Mouse (Mus musculus): ENCODE data around the gene Ldlrap1. TPM values are rescaled to one million over a fixed set of nuclear protein-coding genes. Genes with fewer than 3 reads are reported as not detected.

Ldlrap1 gene
- polyA plus RNA-seq, 1 experiment = 1.7 TPM

GRCm38 (mm10) chr4:134724974-134725373 is 42.9 kb downstream of the Ldlrap1 start:
- H3K4me3 ChIP-seq (ENCODE audit: control insufficient read depth, low read depth, low read length) = no peak overlapping the region
- H3K36me3 ChIP-seq (ENCODE audit: control insufficient read depth, insufficient read depth, low read length) = no peaks in the 10 kb centered on the region
- no peaks in the 10 kb centered on the region for H3K27me3 ChIP-seq (ENCODE audit: control insufficient read depth, insufficient read depth, low read length)
- no peaks in the 10 kb centered on the region; the same call in 1 of the 2 replicates for H3K4me1 ChIP-seq (ENCODE audit: control insufficient read depth, insufficient read depth, low read length)
- H3K27ac ChIP-seq (ENCODE audit: control insufficient read depth, insufficient read depth, low read depth, low read length) = no peak overlapping the region
- no peak for TF ChIP-seq CTCF (IDR thresholded peaks at IDR 0.05; ENCODE audit: control insufficient read depth, insufficient read depth, insufficient replicate concordance, low read depth, low read length)
- no peak for TF ChIP-seq POLR2A (IDR thresholded peaks at IDR 0.05; ENCODE audit: control insufficient read depth, low read depth, low read length)

DNA sequence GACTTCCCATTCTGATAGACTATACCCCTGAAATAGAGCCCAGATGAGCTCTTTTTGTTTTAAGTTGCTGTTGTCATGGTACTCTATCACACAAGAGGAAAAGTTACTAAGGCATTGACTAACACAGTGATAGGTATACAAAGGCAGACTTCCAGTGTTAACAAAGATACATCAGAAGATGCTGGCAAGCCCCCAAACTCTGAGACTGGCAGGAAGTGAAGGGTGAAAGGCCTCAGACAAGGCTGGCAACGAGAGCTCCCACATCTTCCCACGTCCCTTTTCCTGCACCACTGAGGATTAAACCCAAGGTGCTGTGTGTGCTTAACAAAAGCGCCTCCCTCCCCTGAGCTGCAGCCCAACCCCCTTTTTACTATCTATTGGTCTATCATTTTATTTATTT is 44.6 kb downstream of the Ldlrap1 start:
- no peak overlapping the region for H3K4me3 ChIP-seq (ENCODE audit: control insufficient read depth, low read depth, low read length)
- TF ChIP-seq CTCF (IDR thresholded peaks at IDR 0.05; ENCODE audit: control insufficient read depth, insufficient read depth, insufficient replicate concordance, low read depth, low read length) = no peak
- TF ChIP-seq POLR2A (IDR thresholded peaks at IDR 0.05; ENCODE audit: control insufficient read depth, low read depth, low read length) = no peak
- no peaks in the 10 kb centered on the region; the same call in 1 of the 2 replicates for H3K4me1 ChIP-seq (ENCODE audit: control insufficient read depth, insufficient read depth, low read length)
- no peaks in the 10 kb centered on the region for H3K27me3 ChIP-seq (ENCODE audit: control insufficient read depth, insufficient read depth, low read length)
- H3K36me3 ChIP-seq (ENCODE audit: control insufficient read depth, insufficient read depth, low read length) = no peaks in the 10 kb centered on the region
- H3K27ac ChIP-seq (ENCODE audit: control insufficient read depth, insufficient read depth, low read depth, low read length) = no peak overlapping the region

GRCm38 (mm10) chr4:134721076-134721475 is 46.7 kb downstream of the Ldlrap1 start:
- no peak overlapping the region for H3K27ac ChIP-seq (ENCODE audit: control insufficient read depth, insufficient read depth, low read depth, low read length)
- no peaks in the 10 kb centered on the region; the same call in 1 of the 2 replicates for H3K4me1 ChIP-seq (ENCODE audit: control insufficient read depth, insufficient read depth, low read length)
- H3K4me3 ChIP-seq (ENCODE audit: control insufficient read depth, low read depth, low read length) = no peak overlapping the region
- H3K36me3 ChIP-seq (ENCODE audit: control insufficient read depth, insufficient read depth, low read length) = no peaks in the 10 kb centered on the region
- TF ChIP-seq POLR2A (IDR thresholded peaks at IDR 0.05; ENCODE audit: control insufficient read depth, low read depth, low read length) (no peak), CTCF (IDR thresholded peaks at IDR 0.05; ENCODE audit: control insufficient read depth, insufficient read depth, insufficient replicate concordance, low read depth, low read length) (no peak)
- H3K27me3 ChIP-seq (ENCODE audit: control insufficient read depth, insufficient read depth, low read length) = no peaks in the 10 kb centered on the region

DNA sequence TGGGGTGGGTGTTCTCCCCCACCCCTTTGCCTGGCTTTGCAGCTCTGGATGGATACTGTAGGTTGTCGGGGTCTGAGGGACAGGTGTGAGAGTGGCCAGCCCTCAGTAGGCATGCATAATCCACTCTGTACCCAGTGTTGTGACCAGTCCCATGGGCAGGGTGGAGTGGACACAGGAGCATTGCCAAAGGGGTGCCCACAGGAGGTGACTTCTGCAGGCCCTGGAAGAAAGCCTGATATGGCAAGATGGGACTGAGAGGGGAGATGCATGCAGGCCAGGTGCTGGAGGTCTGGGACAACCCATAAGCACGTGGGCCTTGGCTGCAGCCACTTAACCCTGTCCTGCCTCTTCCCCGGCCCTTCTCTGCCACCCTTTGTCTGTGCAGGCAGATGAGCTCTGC is 47.5 kb downstream of the Ldlrap1 start:
- no peaks in the 10 kb centered on the region; the same call in 1 of the 2 replicates for H3K4me1 ChIP-seq (ENCODE audit: control insufficient read depth, insufficient read depth, low read length)
- H3K4me3 ChIP-seq (ENCODE audit: control insufficient read depth, low read depth, low read length) = no peak overlapping the region
- H3K27ac ChIP-seq (ENCODE audit: control insufficient read depth, insufficient read depth, low read depth, low read length) = no peak overlapping the region
- H3K36me3 ChIP-seq (ENCODE audit: control insufficient read depth, insufficient read depth, low read length) = no peaks in the 10 kb centered on the region
- TF ChIP-seq POLR2A (IDR thresholded peaks at IDR 0.05; ENCODE audit: control insufficient read depth, low read depth, low read length) = no peak
- TF ChIP-seq CTCF (IDR thresholded peaks at IDR 0.05; ENCODE audit: control insufficient read depth, insufficient read depth, insufficient replicate concordance, low read depth, low read length) = no peak
- H3K27me3 ChIP-seq (ENCODE audit: control insufficient read depth, insufficient read depth, low read length) = no peaks in the 10 kb centered on the region

DNA sequence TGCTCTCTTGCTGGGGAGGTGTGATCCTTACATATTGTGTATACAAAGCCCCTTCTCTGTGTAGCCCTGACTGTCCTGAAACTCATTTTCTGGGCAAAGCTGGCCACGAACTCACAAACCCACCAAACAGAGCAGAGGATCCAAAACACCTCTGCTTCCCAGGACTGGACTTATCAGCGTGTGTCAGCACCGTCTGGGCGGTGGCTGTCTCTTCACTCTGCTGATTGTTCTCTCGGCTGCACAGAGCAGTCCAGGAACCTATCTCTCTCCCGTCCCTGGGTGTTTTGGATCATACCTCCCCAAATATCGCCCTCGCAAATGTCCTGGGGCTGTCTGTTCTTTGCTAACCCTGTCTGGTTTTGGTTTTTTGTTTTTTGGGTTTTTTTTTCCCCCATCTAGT is 48.3 kb downstream of the Ldlrap1 start:
- no peak overlapping the region for H3K27ac ChIP-seq (ENCODE audit: control insufficient read depth, insufficient read depth, low read depth, low read length)
- no peaks in the 10 kb centered on the region for H3K27me3 ChIP-seq (ENCODE audit: control insufficient read depth, insufficient read depth, low read length)
- TF ChIP-seq POLR2A (IDR thresholded peaks at IDR 0.05; ENCODE audit: control insufficient read depth, low read depth, low read length) = no peak
- no peak for TF ChIP-seq CTCF (IDR thresholded peaks at IDR 0.05; ENCODE audit: control insufficient read depth, insufficient read depth, insufficient replicate concordance, low read depth, low read length)
- H3K4me3 ChIP-seq (ENCODE audit: control insufficient read depth, low read depth, low read length) = no peak overlapping the region
- no peaks in the 10 kb centered on the region for H3K36me3 ChIP-seq (ENCODE audit: control insufficient read depth, insufficient read depth, low read length)
- H3K4me1 ChIP-seq (ENCODE audit: control insufficient read depth, insufficient read depth, low read length) = no peaks in the 10 kb centered on the region

GRCm38 (mm10) chr4:134713937-134714336 is 53.9 kb downstream of the Ldlrap1 start:
- Histone ChIP-seq H3K4me3 (ENCODE audit: control insufficient read depth, low read depth, low read length) (no peak overlapping the region), H3K27ac (ENCODE audit: control insufficient read depth, insufficient read depth, low read depth, low read length) (no peak overlapping the region), H3K4me1 (ENCODE audit: control insufficient read depth, insufficient read depth, low read length) (peaks cover 2% of the 10 kb centered on the region; the same call in 1 of the 2 replicates), H3K27me3 (ENCODE audit: control insufficient read depth, insufficient read depth, low read length) (no peaks in the 10 kb centered on the region), H3K36me3 (ENCODE audit: control insufficient read depth, insufficient read depth, low read length) (no peaks in the 10 kb centered on the region)
- no peak for TF ChIP-seq POLR2A (IDR thresholded peaks at IDR 0.05; ENCODE audit: control insufficient read depth, low read depth, low read length)
- peak; percentile 84 for TF ChIP-seq CTCF (IDR thresholded peaks at IDR 0.05; ENCODE audit: control insufficient read depth, insufficient read depth, insufficient replicate concordance, low read depth, low read length)

GRCm38 (mm10) chr4:134705311-134705710 is 62.5 kb downstream of the Ldlrap1 start:
- Histone ChIP-seq H3K4me3 (ENCODE audit: control insufficient read depth, low read depth, low read length) (no peak overlapping the region), H3K36me3 (ENCODE audit: control insufficient read depth, insufficient read depth, low read length) (no peaks in the 10 kb centered on the region), H3K27me3 (ENCODE audit: control insufficient read depth, insufficient read depth, low read length) (no peaks in the 10 kb centered on the region), H3K4me1 (ENCODE audit: control insufficient read depth, insufficient read depth, low read length) (peaks cover 15% of the 10 kb centered on the region), H3K27ac (ENCODE audit: control insufficient read depth, insufficient read depth, low read depth, low read length) (no peak overlapping the region)
- TF ChIP-seq CTCF (IDR thresholded peaks at IDR 0.05; ENCODE audit: control insufficient read depth, insufficient read depth, insufficient replicate concordance, low read depth, low read length) (no peak), POLR2A (IDR thresholded peaks at IDR 0.05; ENCODE audit: control insufficient read depth, low read depth, low read length) (no peak)

DNA sequence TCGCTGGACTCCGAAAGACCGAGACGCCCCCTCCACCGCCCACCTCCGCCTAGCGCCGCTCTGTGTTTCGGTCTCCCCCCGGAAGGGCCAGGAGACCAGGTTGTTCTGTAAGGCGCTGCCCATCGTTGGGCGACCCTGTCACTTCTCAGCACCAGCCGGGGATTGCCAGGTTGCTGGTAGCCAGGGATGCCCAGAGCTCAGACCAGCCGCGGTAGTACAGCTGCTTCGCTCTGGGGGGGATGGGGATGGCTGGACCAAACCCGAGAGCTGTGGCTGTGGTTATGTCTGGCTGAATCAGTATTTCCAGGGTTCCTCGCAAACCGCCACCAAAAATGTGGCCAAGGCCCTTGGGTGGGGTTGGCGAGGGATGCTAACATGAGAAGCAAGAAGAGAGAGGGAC is 63.2 kb downstream of the Ldlrap1 start:
- TF ChIP-seq POLR2A (IDR thresholded peaks at IDR 0.05; ENCODE audit: control insufficient read depth, low read depth, low read length) = no peak
- no peak for TF ChIP-seq CTCF (IDR thresholded peaks at IDR 0.05; ENCODE audit: control insufficient read depth, insufficient read depth, insufficient replicate concordance, low read depth, low read length)
- H3K36me3 ChIP-seq (ENCODE audit: control insufficient read depth, insufficient read depth, low read length) = no peaks in the 10 kb centered on the region
- peak overlapping the region; percentile 56 for H3K4me3 ChIP-seq (ENCODE audit: control insufficient read depth, low read depth, low read length)
- H3K4me1 ChIP-seq (ENCODE audit: control insufficient read depth, insufficient read depth, low read length) = peaks cover 15% of the 10 kb centered on the region
- no peak overlapping the region for H3K27ac ChIP-seq (ENCODE audit: control insufficient read depth, insufficient read depth, low read depth, low read length)
- no peaks in the 10 kb centered on the region for H3K27me3 ChIP-seq (ENCODE audit: control insufficient read depth, insufficient read depth, low read length)

All from testis, adult 2 months (tissue).